Mouse (Mus musculus) inflammation-experienced regulatory T-cells, adult 6 months (primary cell): ENCODE measurements around the gene Slc12a6. TPM values are rescaled to one million over a fixed set of nuclear protein-coding genes. Genes with fewer than 3 reads are reported as not detected.

Source experiments
- ATAC-seq: one replicate; pipeline ENCODE4 v1.8.0; 2017
- polyA plus RNA-seq, 3 experiments: library from polyadenylated mRNA; unstranded; fragments of 100-300 nt; shearing (Covaris generic); gene quantifications; one replicate each; pipeline ENCODE4 v1.2.1; 2017

Gene Slc12a6
- polyA plus RNA-seq, result 10 to 100 TPM; 37.3 to 57.5 (median 52.3) TPM

GRCm38 (mm10) chr2:112265448-112266241 lies at the start of gene Slc12a6:
Gene Slc12a6, plus strand, starts transcription at chr2:112265825.
- ATAC-seq, result peak; percentile 67

DNA sequence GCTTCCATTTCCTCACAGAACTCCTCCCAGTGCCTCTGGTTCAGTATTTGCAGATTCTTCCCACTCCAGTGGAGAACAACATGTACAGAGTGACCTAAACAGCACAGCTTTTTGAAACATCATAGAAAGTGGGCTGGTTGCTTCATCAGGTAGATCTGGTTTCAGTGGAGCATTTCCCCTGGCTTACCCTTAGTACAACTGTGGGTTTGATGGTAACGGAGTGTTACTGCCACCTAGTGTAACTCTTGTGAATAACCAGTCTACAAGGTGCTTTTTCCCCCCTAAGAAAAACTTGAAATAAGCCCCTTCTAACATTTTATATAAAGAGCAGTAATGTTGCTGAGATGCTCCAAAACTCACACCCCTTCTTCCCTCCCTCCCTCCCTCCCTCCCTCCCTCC lies 49.6 kb upstream of the Slc12a6 start:
- peak; percentile 86 for ATAC-seq

- ATAC-seq, result no peak
These were observed 48.0 kb upstream of the Slc12a6 start for GRCm38 (mm10) chr2:112217614-112218013.

GRCm38 (mm10) chr2:112220880-112221279 lies 44.7 kb upstream of the Slc12a6 start:
- no peak for ATAC-seq

GRCm38 (mm10) chr2:112222607-112223006 lies 43.0 kb upstream of the Slc12a6 start:
- peak; percentile 92 for ATAC-seq

DNA sequence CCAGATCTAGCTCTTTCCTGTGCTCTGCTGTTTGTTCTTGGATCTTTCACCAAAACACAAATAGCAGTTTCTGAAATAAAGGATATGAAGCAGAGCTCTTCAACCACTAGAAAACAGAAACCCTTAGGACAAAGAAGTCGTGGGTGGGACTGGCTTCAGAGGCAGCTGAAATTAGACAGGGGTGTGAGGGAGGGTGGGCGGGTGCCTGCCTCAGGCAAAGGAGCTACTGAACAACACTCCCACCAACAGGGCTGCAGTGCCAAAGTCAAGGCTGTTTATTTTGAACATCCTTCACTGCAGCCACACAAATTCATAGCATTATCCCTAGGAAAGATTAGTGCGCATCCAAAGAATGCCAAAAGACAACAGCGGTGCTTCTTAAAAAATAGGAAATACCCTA lies 41.3 kb upstream of the Slc12a6 start:
- no peak for ATAC-seq

DNA sequence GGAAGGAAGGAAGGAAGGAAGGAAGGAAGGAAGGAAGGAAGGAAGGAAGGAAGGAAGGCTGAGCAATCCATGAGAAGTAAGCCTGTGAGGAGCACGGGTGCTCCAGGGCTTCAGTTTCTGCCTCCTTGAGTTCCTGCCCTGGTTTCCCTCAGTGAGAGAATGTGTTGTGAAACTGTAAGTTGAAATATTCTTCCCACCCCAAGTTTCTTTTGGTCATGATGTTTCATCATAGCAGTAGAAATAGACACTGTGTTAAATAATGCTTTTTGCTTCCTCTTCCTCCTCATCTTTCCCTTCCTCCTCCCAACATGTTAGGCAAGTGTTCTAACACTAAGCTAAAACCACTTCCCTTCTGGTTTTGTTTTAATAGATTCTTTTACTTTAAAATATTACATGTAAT lies 33.0 kb upstream of the Slc12a6 start:
- ATAC-seq, result no peak

DNA sequence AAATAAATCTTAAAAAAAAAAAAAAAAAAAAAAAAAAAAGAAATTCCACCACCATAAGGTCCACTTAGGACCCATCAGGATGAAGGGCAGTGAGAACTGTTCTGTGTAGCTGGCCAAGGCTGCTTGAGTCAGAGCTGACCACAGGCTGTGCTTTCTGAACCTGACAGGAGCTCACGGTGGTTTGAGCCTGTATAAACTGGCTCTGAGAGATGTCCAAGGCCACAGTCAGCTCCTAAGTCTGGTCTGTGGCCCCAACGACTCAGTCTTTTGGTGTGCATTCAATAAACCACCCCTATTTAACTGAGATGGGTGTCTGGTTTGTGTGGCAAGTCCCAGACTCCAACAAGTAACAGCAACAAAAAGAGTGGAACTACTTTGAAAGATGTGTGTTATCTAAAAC lies 29.0 kb upstream of the Slc12a6 start:
- ATAC-seq, result no peak

- no peak for ATAC-seq
These were observed 27.6 kb upstream of the Slc12a6 start for GRCm38 (mm10) chr2:112238006-112238405.

- peak; percentile 78 for ATAC-seq
These were observed 26.3 kb upstream of the Slc12a6 start, which contains the start of gene Lpcat4 for GRCm38 (mm10) chr2:112239212-112239934. Gene Lpcat4, plus strand, starts transcription at chr2:112239468.

DNA sequence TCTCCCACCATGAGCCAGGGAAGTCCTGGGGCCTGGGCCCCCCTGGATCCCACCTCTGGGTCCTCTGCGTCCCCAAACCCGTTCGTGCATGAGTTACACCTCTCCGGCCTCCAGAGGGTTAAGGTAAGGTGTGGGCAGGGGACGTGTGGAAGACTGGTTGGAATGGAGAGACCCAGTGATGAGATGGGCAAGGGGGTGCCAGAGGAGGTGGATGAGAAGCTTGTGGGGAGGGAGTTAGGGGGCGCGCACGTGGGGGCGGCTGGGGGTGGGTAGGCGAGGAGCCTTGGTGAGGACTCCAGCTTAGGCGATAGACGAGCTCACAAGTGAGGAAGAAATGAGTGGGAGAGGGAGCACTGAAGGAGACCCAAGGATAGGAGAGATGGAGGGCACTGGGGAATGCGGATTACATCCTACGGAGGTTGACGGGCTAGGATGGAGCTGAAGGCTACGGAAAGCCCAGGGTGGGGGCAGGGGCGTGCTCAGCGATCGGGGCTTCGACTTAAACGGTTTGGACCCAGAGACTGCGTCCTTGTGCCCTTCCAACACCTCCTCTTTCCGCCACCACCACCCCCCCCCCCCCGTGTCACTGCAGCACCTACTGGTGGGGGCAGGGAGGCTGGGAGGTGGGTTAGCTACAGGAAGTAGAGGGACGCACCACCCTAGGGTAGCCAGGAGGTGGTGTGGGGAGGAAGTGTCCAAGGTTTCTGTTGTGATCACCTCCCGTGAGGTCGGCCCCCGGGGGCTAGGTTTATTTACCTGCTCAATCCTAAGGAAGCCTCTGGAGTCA lies 25.5 kb upstream of the Slc12a6 start:
- peak; percentile 53 for ATAC-seq

DNA sequence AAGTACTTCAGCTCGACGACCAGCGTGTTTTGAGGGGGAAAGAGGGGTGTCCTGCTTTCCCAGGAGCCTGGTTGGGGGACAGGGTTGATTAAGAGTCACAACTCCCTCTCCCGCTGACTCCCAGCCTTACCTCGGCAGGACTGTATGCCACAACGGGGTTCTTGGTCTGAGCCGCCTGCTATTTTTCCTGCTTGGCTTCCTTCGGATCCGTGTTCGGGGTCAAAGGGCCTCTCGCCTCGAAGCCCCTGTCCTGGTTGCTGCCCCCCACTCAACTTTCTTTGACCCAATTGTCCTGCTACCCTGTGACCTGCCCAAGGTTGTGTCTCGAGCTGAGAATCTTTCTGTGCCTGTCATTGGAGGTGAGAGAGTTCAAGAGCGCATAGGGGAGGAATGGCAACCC lies 23.8 kb upstream of the Slc12a6 start:
- ATAC-seq, result no peak

DNA sequence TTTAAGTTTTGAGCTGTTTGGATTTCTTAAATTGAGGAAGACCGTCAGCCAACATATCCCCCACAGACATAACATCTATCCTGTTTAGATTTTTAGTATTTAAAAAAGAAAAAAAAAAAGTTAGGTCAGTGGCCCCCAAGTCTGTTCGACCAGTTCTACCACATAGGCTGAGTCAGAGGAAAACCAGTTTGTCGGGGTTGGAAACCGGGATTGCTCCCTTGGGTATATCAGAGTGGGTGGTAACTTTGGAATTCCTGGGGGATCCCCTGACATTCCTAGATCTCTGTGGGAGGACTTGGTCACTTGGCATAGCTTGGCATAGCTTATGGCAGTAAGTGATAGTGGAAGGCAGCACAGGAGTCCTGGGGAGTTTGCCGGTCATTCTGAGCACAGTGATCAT lies 20.3 kb upstream of the Slc12a6 start:
- no peak for ATAC-seq

DNA sequence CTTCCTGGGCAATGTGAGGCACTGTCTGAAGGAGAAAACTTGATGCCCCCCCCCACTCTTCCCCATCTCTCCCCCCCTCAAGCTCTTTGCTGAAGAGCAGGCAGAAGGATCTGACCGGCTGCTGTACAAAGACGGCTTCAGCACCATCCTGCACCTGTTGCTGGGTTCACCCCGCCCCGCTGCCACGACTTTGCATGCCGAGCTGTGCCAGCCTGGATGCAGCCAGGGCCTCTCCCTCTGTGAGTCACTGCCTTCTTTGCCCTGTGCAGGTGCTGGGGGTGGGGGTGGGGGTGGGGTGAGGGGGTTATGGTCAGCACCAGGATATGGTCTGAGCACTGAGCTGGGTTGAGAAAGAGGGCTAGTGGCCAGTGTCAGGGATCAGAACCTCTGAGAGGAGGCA lies 19.4 kb upstream of the Slc12a6 start:
- no peak for ATAC-seq

GRCm38 (mm10) chr2:112247323-112247722 lies 18.3 kb upstream of the Slc12a6 start:
- no peak for ATAC-seq

GRCm38 (mm10) chr2:112249780-112250453 lies 15.7 kb upstream of the Slc12a6 start:
- ATAC-seq, result no peak

GRCm38 (mm10) chr2:112254675-112255515 lies 10.7 kb upstream of the Slc12a6 start:
- ATAC-seq, result peak; percentile 76

GRCm38 (mm10) chr2:112259241-112259962 lies 6.2 kb upstream of the Slc12a6 start, which contains the start of gene Nutm1:
Gene Nutm1, minus strand, starts transcription at chr2:112259291.
- ATAC-seq, result no peak

GRCm38 (mm10) chr2:112261748-112262653 lies 3.6 kb upstream of the Slc12a6 start, which contains the start of gene Nop10:
Gene Nop10, plus strand, starts transcription at chr2:112261926.
- peak; percentile 67 for ATAC-seq
